Mouse (Mus musculus): ENCODE results near the gene Glb1l2. TPM values are rescaled to one million over a fixed set of nuclear protein-coding genes. Genes with fewer than 3 reads are reported as not detected.

Gene Glb1l2
- total and polyA plus RNA-seq, 3 experiments, result not detected

DNA sequence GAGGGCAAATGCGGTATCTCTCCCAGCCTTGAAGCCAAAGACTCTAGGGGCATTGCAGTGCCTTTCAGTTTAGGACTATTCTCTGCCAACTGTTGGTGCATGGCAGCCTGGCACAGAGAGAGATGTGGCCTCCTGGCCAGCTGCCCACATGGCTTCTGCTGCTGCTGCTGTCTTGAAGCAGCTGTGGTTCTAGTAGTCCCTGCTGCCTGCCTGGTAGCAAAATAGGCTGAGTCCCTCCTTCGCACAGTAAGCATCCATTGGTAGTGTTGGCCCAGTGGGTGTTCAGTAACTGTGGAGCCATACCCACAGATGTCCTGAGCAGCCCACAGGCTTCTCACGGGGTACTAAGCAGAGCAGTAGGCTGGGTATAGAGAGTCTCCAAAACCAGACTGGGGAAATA, 63.5 kb downstream of the Glb1l2 start:
- Histone ChIP-seq H3K27ac (ENCODE audit: control insufficient read depth, low read depth, low read length) (no peak overlapping the region), H3K9me3 (replicated peaks; ENCODE audit: insufficient read depth, low read length) (no peaks in the 10 kb centered on the region), H3K4me1 (ENCODE audit: control insufficient read depth in 1 of 2, insufficient read depth in 2 of 2, low read length in 2 of 2) (no peaks in the 10 kb centered on the region), H3K9ac (ENCODE audit: control insufficient read depth, low read depth, low read length, poor library complexity, severe bottlenecking) (no peak overlapping the region), H3K27me3 (ENCODE audit: control insufficient read depth in 1 of 2, insufficient read depth in 2 of 2, low read length in 2 of 2) (no peaks in the 10 kb centered on the region), H3K79me2 (ENCODE audit: control insufficient read depth, insufficient read depth, low read length, poor library complexity) (no peaks in the 10 kb centered on the region), H3K4me3 (ENCODE audit: control insufficient read depth in 1 of 2, insufficient read depth in 1 of 2, low read depth in 2 of 2, low read length in 2 of 2) (no peak overlapping the region), H3K36me3 (ENCODE audit: control insufficient read depth in 1 of 2, insufficient read depth in 2 of 2, low read length in 2 of 2) (no peaks in the 10 kb centered on the region)
- TF ChIP-seq MAZ (IDR thresholded peaks at IDR 0.05; ENCODE audit: low read depth, low read length) (no peak), E2F4 (IDR thresholded peaks at IDR 0.05; ENCODE audit: borderline replicate concordance, low read depth, low read length) (no peak), UBTF (IDR thresholded peaks at IDR 0.05; ENCODE audit: borderline replicate concordance, insufficient read depth, low read depth, low read length) (no peak), RAD21 (IDR thresholded peaks at IDR 0.05; ENCODE audit: low read depth, low read length) (no peak), ZKSCAN1 (IDR thresholded peaks at IDR 0.05; ENCODE audit: low read depth, low read length) (no peak), TAL1 (IDR thresholded peaks at IDR 0.05; ENCODE audit: low read length) (no peak), HCFC1 (IDR thresholded peaks at IDR 0.05; ENCODE audit: low read depth, low read length) (no peak), ELF1 (IDR thresholded peaks at IDR 0.05; ENCODE audit: low read depth, low read length) (no peak), ZNF384 (IDR thresholded peaks at IDR 0.05; ENCODE audit: low read depth, low read length) (no peak), MYB (IDR thresholded peaks at IDR 0.05; ENCODE audit: low read depth, low read length) (no peak)
- no peak for DNase-seq (ENCODE audit: low read depth, low spot score)

DNA sequence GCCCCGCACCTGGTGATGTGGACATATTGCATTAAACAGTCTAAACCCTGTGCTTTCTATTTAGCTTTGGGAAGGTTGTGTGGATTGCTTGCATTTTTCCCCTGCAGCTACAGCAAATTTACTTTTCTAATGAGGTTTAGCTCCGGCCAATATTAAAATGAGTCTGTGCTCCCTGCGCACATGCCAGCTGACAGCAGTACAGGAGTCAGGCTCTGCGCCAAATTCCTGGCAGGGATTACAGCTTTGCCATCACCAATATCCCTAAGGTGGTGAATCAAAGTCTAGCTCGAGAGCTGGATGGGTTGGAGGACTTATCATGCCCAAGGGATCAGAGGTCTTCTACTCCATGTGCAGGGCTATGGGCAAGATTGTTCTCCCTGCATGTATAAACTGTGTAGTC, 69.2 kb downstream of the Glb1l2 start:
- Histone ChIP-seq H3K27me3 (ENCODE audit: control insufficient read depth in 1 of 2, insufficient read depth in 2 of 2, low read length in 2 of 2) (no peaks in the 10 kb centered on the region), H3K27ac (ENCODE audit: control insufficient read depth, low read depth, low read length) (no peak overlapping the region), H3K9ac (ENCODE audit: control insufficient read depth, low read depth, low read length, poor library complexity, severe bottlenecking) (no peak overlapping the region), H3K9me3 (replicated peaks; ENCODE audit: insufficient read depth, low read length) (no peaks in the 10 kb centered on the region), H3K79me2 (ENCODE audit: control insufficient read depth, insufficient read depth, low read length, poor library complexity) (no peaks in the 10 kb centered on the region), H3K4me3 (ENCODE audit: control insufficient read depth in 1 of 2, insufficient read depth in 1 of 2, low read depth in 2 of 2, low read length in 2 of 2) (no peak overlapping the region), H3K4me1 (ENCODE audit: control insufficient read depth in 1 of 2, insufficient read depth in 2 of 2, low read length in 2 of 2) (no peaks in the 10 kb centered on the region), H3K36me3 (ENCODE audit: control insufficient read depth in 1 of 2, insufficient read depth in 2 of 2, low read length in 2 of 2) (no peaks in the 10 kb centered on the region)
- TF ChIP-seq HCFC1 (IDR thresholded peaks at IDR 0.05; ENCODE audit: low read depth, low read length) (no peak), EP300 (IDR thresholded peaks at IDR 0.05; ENCODE audit: low read depth in 1 of 2, low read length in 2 of 2) (no peak), USF1 (IDR thresholded peaks at IDR 0.05; ENCODE audit: low read depth, low read length) (no peak), TBP (IDR thresholded peaks at IDR 0.05; ENCODE audit: low read depth, low read length) (no peak), TAL1 (IDR thresholded peaks at IDR 0.05; ENCODE audit: low read length) (no peak), ZC3H11A (IDR thresholded peaks at IDR 0.05; ENCODE audit: low read depth, low read length) (no peak), ELF1 (IDR thresholded peaks at IDR 0.05; ENCODE audit: low read depth, low read length) (no peak), KAT2A (conservative IDR thresholded peaks at IDR 0.05; ENCODE audit: low read depth, low read length) (no peak), NRF1 (IDR thresholded peaks at IDR 0.05; ENCODE audit: insufficient read depth, low read depth, low read length, poor library complexity, severe bottlenecking) (no peak), MXI1 (IDR thresholded peaks at IDR 0.05; ENCODE audit: low read depth, low read length) (no peak), POLR2A (IDR thresholded peaks at IDR 0.05; ENCODE audit: control insufficient read depth in 1 of 2, insufficient read depth in 1 of 2, low read depth in 1 of 2, low read length in 2 of 2, poor library complexity in 1 of 2) (no peak), POLR2AphosphoS2 (IDR thresholded peaks at IDR 0.05; ENCODE audit: low read length) (no peak), ZNF384 (IDR thresholded peaks at IDR 0.05; ENCODE audit: low read depth, low read length) (no peak), JUND (IDR thresholded peaks at IDR 0.05; ENCODE audit: low read depth, low read length) (no peak), MAFK (IDR thresholded peaks at IDR 0.05; ENCODE audit: borderline replicate concordance, low read depth, low read length) (no peak)
- no peak for DNase-seq (ENCODE audit: low read depth, low spot score)

Measured in MEL (cell line).